16 mouse cellular contexts compared by ENCODE assay signal in genomic region chr13:28571716-28572115, GRCm38 (mm10).
"Had no signal": no experiment of that assay in that cellular context is flagged by ENCODE, and none has a peak within 500 bp of the region (broad histone marks: within the 10 kb centered on the region; RNA-seq: fewer than 3 reads in every experiment).

No protein-coding gene starts in this region.

- H3K4me2 ChIP-seq: liver, embryonic 15.5 days; lung, embryonic 15.5 days; midbrain, embryonic 12.5 days; neural tube, embryonic 12.5 days; stomach, embryonic 15.5 days had no signal

- DNase-seq: liver, postnatal 0 days; lung, adult 2 months; lung, postnatal 14 days; lung, postnatal 36 days; midbrain, embryonic 14.5 days; right cerebral cortex, postnatal 14 days; thymus, postnatal 4 days had no signal

- H3K27me3 ChIP-seq: liver, embryonic 15.5 days; lung, embryonic 15.5 days; midbrain, embryonic 12.5 days; neural tube, embryonic 12.5 days; stomach, embryonic 15.5 days had no signal

- H3K27ac ChIP-seq: liver, embryonic 15.5 days; lung, embryonic 15.5 days; macrophage; midbrain, embryonic 10.5 days; midbrain, embryonic 12.5 days; neural tube, embryonic 12.5 days; stomach, embryonic 15.5 days; stomach, postnatal 0 days had no signal

- H3K36me3 ChIP-seq: liver, embryonic 15.5 days; lung, embryonic 15.5 days; midbrain, embryonic 10.5 days; midbrain, embryonic 12.5 days; neural tube, embryonic 12.5 days; stomach, embryonic 15.5 days had no signal

- ATAC-seq: liver, postnatal 0 days; lung, postnatal 0 days had no signal

- H3K4me1 ChIP-seq: lung, embryonic 15.5 days; midbrain, embryonic 10.5 days; midbrain, embryonic 12.5 days; neural tube, embryonic 12.5 days; stomach, embryonic 15.5 days had no signal

- H3K4me3 ChIP-seq: liver, embryonic 15.5 days; lung, embryonic 15.5 days; midbrain, embryonic 10.5 days; midbrain, embryonic 12.5 days; neural tube, embryonic 12.5 days; stomach, embryonic 15.5 days had no signal

- H3K9me3 ChIP-seq: liver, embryonic 15.5 days; lung, embryonic 15.5 days; midbrain, embryonic 10.5 days; midbrain, embryonic 12.5 days; neural tube, embryonic 12.5 days; stomach, embryonic 15.5 days had no signal

- H3K9ac ChIP-seq: liver, embryonic 15.5 days; liver, postnatal 0 days; lung, embryonic 15.5 days; midbrain, embryonic 12.5 days; neural tube, embryonic 12.5 days; stomach, embryonic 15.5 days had no signal
